Mouse (Mus musculus): ENCODE data around the gene Fbxw8. TPM values are rescaled to one million over a fixed set of nuclear protein-coding genes. Genes with fewer than 3 reads are reported as not detected.

The Fbxw8 gene
- total RNA-seq, 2 experiments from 2014 or later: 36.7 to 37.4 TPM

DNA sequence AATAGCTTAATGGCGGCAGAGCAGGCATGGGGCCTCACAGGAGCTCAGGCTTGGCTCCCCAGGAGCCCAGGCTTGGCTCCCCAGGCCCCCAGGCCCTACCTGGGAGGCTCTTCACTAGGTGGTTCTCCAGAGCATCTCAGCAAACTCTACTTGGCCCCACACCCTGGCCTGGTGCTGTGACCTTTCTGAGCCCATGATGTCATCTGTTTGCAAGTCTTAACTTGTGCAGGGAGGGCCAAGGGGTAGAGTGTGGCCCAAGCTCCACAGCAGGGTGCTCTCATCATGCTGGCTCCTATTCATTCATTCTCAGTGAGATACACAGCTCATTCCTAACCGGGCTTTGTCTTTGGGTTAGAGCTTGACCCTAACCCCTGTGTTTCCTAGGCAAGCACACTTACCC, 34.6 kb downstream of the Fbxw8 start:
- no peak for DNase-seq (ENCODE audit: extremely low spot score in 1 of 2, low spot score in 2 of 2)
- intact Hi-C loops (cut with DNase I): no loop called here

- intact Hi-C loops (cut with DNase I): loop anchor here (5.0 kb wide), 1 partner anchor 48 kb away; no protein-coding TSS in a partner anchor
- DNase-seq (ENCODE audit: extremely low spot score in 1 of 2, low spot score in 2 of 2): no peak
These were observed 36.3 kb downstream of the Fbxw8 start for GRCm38 (mm10) chr5:118118922-118119321.

DNA sequence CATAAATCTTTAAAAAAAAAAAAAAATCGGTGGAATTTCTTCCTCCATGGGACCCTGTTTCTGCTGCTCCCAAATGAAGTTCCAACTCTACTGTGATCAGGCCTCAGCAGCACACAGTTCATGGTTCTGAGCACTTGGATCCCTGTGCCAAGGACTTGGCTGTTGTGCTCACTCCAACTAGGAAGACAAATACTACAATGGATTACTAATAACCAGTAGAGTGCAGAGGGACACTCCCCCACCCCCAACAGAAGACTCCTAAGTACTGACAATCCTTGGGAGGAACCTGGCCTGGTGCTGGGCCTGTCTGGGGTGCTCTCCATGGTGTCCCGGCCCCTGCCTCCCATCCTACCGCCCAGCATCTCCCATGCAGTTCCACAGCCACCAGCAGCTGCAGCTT, 36.9 kb downstream of the Fbxw8 start:
- intact Hi-C loops (cut with DNase I): loop anchor here (5.0 kb wide), 1 partner anchor 49 kb away; no protein-coding TSS in a partner anchor
- DNase-seq (ENCODE audit: extremely low spot score in 1 of 2, low spot score in 2 of 2): no peak

- DNase-seq (ENCODE audit: extremely low spot score in 1 of 2, low spot score in 2 of 2): peak; percentile 54 to 77
- intact Hi-C loops (cut with DNase I): no loop called here
These were observed 41.6 kb downstream of the Fbxw8 start for GRCm38 (mm10) chr5:118113617-118114016.

DNA sequence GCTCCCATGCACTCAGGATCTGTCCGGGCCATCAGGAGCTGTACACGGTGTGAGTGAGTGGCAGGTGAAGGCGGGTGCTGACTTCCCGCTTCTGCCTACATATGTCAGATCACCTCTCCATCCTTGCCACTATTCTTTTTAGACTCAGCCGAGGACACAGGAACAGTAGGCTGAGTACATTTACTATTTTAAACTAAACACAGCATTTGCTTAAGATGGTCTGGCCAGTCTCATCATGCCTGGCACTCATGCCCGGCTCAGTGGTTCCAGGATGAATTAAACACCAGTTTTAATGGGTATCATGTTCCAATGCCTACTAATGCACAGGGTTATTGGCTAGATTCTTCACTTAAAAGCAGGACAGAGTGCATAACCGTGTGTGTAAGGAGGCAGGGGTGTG, 42.2 kb downstream of the Fbxw8 start:
- intact Hi-C loops (cut with DNase I): no loop called here
- no peak for DNase-seq (ENCODE audit: extremely low spot score in 1 of 2, low spot score in 2 of 2)

- intact Hi-C loops (cut with DNase I): no loop called here
- no peak for DNase-seq (ENCODE audit: extremely low spot score in 1 of 2, low spot score in 2 of 2)
These were observed 46.3 kb downstream of the Fbxw8 start for GRCm38 (mm10) chr5:118108794-118109440.

- intact Hi-C loops (cut with DNase I): no loop called here
- DNase-seq (ENCODE audit: extremely low spot score in 1 of 2, low spot score in 2 of 2): peak; percentile 62 to 71
These were observed 47.0 kb downstream of the Fbxw8 start for GRCm38 (mm10) chr5:118108124-118108793.

- no peak for DNase-seq (ENCODE audit: extremely low spot score in 1 of 2, low spot score in 2 of 2)
- intact Hi-C loops (cut with DNase I): no loop called here
These were observed 48.6 kb downstream of the Fbxw8 start for GRCm38 (mm10) chr5:118106667-118107066.

GRCm38 (mm10) chr5:118105536-118105935, 49.7 kb downstream of the Fbxw8 start:
- no peak for DNase-seq (ENCODE audit: extremely low spot score in 1 of 2, low spot score in 2 of 2)

GRCm38 (mm10) chr5:118099870-118100478, 55.3 kb downstream of the Fbxw8 start:
- intact Hi-C loops (cut with DNase I): no loop called here
- no peak for DNase-seq (ENCODE audit: extremely low spot score in 1 of 2, low spot score in 2 of 2)

More at GRCm38 (mm10) chr5:118105536-118105935, 49.7 kb downstream of the Fbxw8 start:
- intact Hi-C loops (cut with DNase I): no loop called here

DNA sequence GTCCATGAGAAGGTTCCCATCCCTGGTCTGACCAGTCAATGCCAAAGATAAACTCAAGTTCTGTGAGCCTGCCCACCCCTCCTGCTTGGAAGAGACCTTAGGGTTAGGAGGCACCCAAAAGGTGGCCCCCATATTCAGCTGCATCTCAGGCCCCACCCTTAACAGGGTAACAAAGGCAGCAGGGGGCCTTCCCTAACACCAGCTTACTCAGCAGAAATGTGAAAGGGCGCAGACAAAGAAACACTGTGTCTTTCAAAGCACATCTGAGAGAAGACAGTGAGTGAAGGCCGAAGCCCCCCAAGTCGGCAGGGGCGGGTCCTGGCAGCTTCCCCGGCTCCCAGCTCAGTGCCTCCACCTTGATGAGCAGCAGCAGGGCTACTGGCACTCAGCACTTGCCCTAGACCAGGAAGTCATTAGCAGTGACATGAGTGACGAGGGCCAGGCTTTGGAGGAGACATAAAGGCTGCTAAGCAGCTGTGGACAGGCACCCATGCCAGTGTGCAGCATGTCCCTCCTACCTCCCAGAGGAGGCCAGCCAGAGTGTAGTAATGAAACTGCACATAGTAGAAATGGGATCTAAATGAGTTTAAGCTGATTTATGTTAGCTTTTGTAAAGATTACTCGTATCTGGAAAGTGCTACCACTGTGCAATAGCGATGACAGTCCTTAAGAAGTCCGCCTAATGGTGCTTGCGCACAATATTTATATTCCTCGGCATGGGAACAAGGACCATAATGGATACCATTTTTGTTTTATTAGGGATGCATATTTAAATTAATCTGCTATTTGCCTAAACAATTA, 56.0 kb downstream of the Fbxw8 start:
- intact Hi-C loops (cut with DNase I): no loop called here
- DNase-seq (ENCODE audit: extremely low spot score in 1 of 2, low spot score in 2 of 2): no peak

GRCm38 (mm10) chr5:118096317-118096716, 58.9 kb downstream of the Fbxw8 start:
- no peak for DNase-seq (ENCODE audit: extremely low spot score in 1 of 2, low spot score in 2 of 2)
- intact Hi-C loops (cut with DNase I): no loop called here

GRCm38 (mm10) chr5:118095849-118096248, 59.4 kb downstream of the Fbxw8 start:
- intact Hi-C loops (cut with DNase I): no loop called here
- no peak for DNase-seq (ENCODE audit: extremely low spot score in 1 of 2, low spot score in 2 of 2)

- intact Hi-C loops (cut with DNase I): no loop called here
These were observed 59.8 kb downstream of the Fbxw8 start for GRCm38 (mm10) chr5:118095433-118095832.

DNA sequence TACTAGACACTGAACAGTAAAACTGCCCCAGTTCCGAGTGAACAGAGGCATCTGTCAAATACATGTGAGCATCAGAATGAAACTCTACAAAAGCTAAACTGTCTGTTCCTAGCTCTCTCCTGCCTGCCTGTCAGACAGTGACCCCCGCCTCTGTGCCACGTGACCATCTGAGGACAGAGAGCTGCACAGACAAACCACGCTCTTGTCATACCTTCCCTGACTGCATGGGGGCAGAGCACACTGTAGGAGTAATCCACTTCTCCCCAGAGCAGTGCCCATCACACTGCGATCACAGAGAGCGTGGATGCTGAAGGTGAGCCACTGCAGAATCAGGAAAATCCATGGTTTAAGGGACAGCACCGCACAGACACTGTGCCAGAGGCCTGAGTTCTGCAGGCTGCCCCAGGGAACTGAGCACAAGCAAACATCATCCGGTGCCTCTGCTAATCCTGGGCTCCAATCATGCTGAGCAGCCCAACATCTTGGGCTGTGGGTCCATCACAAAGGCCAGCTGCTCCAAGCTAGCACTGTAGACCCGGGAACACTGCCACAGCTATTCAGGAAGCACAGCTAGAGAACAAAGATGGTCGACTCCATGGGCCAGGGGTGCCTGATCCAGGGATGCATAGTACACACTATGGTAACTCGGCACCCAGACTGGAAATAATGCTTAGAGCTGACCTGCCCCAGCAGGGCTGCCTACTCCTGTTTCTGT, 61.8 kb downstream of the Fbxw8 start:
- DNase-seq (ENCODE audit: extremely low spot score in 1 of 2, low spot score in 2 of 2): no peak
- intact Hi-C loops (cut with DNase I): no loop called here

More at GRCm38 (mm10) chr5:118095433-118095832, 59.8 kb downstream of the Fbxw8 start:
- DNase-seq (ENCODE audit: extremely low spot score in 1 of 2, low spot score in 2 of 2): no peak

GRCm38 (mm10) chr5:118090837-118091236, 64.4 kb downstream of the Fbxw8 start:
- intact Hi-C loops (cut with DNase I): no loop called here
- DNase-seq (ENCODE audit: extremely low spot score in 1 of 2, low spot score in 2 of 2): peak in 1 of 2 experiments; percentile 29

DNA sequence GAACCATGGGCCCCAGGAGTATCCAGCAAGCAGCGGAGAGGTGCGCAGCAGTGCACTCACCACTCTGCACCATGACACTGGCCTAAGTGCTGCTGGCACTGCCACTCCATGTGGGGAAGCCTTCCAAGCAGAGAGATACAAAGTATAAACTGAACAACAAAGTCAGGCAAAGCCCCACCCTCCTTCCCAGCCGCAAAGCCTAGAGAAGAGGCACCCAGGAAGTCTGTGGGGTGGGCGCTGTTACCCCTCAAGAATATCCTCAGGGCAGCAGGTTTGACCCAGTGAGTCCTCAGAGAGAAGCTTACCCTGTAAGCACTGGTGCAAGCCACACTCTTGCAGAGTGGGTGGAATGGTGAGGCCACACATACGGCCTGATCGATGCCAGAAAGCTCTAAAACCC, 65.2 kb downstream of the Fbxw8 start:
- intact Hi-C loops (cut with DNase I): no loop called here
- no peak for DNase-seq (ENCODE audit: extremely low spot score in 1 of 2, low spot score in 2 of 2)

DNA sequence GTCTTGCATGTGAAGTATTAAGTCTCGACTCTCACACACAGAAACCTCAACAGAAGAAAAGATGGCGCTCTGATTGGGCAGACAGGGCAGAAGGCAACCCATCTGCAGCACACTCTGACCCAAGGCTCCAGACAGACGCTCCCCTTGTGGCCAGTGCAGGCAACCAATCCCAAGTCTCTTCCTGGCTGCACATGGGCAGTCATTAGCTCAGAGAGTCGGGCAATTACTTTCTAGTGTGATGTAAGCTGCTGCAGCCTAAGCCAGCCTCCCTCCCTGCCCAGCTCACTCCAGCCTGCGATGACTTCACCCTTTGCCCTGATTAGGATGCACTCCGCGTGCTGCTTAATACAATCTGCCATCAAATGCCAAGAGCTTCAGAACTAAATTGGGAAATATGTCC, 66.2 kb downstream of the Fbxw8 start:
- intact Hi-C loops (cut with DNase I): no loop called here
- peak in 1 of 2 experiments; percentile 23 for DNase-seq (ENCODE audit: extremely low spot score in 1 of 2, low spot score in 2 of 2)

- intact Hi-C loops (cut with DNase I): no loop called here
- peak in 1 of 2 experiments; percentile 19 for DNase-seq (ENCODE audit: extremely low spot score in 1 of 2, low spot score in 2 of 2)
These were observed 68.3 kb downstream of the Fbxw8 start for GRCm38 (mm10) chr5:118086956-118087355.
